Mouse (Mus musculus) cerebellum, adult 8-10 months (tissue): Measurements from ENCODE around the gene Trim9.

Experiments used
- DNase-seq: peaks from one replicate; pipeline ENCODE4 v3.0.0; 2022

Trim9 gene

GRCm38 (mm10) chr12:70325826-70326225 is 21.6 kb downstream of the Trim9 start:
- peak; percentile 54 for DNase-seq

DNA sequence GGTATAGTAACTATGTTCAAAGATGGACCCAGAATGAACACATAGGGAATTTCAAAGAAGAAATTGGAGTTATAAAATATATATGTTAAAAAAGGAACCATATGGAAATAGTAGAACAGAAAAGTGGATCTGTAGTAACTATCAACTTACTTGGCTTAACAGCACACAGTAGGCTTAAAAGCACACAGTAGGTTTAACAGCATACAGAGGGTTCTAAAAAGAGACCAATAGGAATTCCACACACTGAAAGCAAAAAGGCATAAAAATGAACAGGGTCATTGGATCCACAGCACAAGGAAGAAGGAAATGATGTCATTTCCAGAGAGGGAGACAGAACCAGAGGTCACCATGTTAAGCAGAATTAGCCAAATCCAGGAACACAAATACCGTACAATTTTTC is 24.6 kb downstream of the Trim9 start:
- no peak for DNase-seq

DNA sequence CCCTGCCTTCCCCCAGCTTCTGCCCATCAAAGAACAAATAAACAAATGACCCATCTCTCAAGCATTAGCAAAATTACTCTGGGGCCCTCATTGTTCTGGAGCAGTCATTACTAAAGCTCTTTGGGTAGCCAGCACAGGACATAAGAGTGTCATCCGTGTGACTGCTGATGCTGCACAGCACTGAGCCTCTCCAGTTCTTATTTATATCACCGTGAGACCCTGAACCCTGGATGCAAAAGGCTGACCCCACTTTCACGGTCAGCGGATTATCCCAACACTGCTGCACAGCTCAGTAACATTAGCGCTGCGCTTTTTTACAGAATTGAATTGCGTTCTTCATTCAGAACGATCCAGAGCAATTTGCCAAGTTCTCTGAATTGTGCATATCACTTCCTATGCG is 31.3 kb downstream of the Trim9 start:
- DNase-seq = no peak

DNA sequence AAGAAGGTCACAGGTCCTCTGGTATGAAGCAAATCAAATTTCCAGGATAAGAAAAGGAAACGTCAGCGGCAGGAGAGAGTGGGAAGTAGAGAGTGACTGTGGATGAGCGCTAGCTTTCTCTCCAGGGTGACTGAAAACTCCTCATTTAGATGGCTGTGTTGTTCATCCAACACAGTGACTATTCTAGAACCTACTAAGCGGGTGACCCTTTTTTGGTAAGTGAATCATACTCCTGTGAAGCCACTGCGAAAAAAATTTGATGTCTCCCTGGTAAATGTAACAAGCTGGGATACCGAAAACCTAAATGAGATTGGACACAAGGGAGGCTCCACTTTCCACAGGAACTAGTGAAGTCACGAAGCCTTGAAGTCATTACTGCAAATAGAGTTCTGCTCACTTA is 39.5 kb downstream of the Trim9 start:
- no peak for DNase-seq

DNA sequence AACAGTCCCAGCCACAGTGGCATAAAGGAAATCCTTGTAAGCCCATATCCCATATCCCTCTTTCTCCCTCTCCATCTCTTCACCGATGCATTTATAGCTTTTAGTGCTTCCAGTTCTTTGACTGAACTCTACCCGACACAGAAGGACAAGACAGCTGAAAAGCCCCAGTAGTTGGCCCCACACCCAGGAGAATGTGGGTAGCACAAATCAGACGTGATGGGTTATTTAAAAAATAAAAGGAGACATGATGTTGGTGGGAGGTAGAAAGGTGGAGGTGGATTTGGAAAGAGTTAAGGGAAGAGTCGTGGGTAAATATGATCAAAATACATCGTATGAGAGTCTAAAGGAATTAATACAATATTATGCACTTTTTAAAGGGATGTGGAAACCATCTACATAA is 40.4 kb downstream of the Trim9 start:
- DNase-seq = no peak

GRCm38 (mm10) chr12:70304014-70304413 is 43.4 kb downstream of the Trim9 start:
- DNase-seq = no peak

GRCm38 (mm10) chr12:70303525-70303924 is 43.9 kb downstream of the Trim9 start:
- no peak for DNase-seq

- DNase-seq = no peak
Observed at GRCm38 (mm10) chr12:70302022-70302720, 45.2 kb downstream of the Trim9 start.

DNA sequence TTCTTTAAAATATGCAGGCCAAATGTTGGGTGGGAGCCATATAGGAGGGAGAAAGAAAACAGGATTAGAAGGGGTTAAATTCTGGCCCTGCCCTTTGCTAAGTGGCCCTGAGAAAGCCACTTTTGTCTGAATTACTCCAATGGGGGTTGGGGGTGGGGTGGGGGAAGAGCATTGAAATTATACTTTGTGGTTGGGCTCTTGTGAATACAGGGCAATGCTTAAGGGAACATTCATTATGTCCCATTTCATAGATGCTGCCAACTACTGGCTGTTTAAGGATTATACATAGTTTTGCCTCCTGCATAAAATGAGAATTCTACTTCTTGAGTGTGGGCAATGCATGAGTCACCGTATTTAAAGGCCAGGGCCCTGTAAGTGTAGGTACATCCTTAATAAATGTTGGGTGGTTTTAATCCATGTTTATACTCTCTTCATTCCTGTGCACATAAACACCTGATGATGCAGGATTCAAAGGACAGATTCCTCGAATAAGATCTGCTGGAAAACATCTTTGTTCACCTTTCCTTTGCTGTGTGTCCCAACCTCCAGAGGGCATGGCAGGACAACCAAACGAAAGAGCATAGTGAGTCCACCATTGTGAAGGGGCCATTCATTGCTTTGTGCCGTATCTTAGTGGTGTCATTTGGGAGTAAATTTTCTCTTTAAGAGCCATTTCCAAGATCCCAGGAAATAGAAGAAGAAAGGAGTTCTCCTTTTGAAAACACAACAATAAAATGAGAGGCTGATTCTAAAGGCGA is 53.3 kb downstream of the Trim9 start:
- DNase-seq = no peak

DNA sequence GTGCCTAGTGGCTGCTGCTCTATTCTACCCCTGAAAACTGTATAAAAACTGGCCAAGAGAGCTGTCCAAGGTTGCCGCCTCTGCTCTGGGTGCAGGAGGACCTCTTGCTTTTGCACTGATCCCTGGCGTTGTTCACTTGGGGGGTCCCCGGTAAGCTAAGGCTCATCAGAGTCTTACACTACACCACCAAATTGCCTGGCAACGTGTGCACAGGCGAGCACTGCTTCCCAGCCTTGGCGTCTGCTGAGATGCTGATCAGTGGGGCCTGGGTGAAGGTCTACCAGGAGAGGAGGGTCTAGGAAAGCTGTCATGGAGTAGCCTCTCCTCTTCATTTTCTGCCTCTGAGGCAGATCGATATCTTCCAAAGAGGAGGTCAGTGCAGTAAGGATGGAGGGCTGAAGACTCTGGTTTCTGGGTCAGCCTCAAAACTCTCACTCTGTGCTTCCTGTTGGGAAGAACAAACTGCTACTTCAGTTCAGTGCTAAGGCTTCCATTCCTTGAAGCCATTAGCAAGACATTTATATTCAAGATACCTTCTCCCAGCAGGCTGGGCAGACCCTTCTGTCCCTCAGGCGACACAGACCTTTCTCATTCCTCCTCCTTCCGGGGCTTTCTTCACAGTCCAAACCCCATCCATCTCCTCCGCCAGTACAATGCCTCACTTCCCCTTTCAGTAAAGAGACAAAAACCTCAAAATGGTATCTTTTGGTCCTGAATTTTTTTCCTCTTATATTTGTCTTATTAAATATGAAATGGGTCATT is 54.1 kb downstream of the Trim9 start:
- no peak for DNase-seq

- DNase-seq = no peak
Observed at GRCm38 (mm10) chr12:70285521-70285920, 61.9 kb downstream of the Trim9 start.

- no peak for DNase-seq
Observed at GRCm38 (mm10) chr12:70284979-70285378, 62.4 kb downstream of the Trim9 start.

GRCm38 (mm10) chr12:70283116-70283731 is 64.2 kb downstream of the Trim9 start:
- DNase-seq = peak; percentile 18

DNA sequence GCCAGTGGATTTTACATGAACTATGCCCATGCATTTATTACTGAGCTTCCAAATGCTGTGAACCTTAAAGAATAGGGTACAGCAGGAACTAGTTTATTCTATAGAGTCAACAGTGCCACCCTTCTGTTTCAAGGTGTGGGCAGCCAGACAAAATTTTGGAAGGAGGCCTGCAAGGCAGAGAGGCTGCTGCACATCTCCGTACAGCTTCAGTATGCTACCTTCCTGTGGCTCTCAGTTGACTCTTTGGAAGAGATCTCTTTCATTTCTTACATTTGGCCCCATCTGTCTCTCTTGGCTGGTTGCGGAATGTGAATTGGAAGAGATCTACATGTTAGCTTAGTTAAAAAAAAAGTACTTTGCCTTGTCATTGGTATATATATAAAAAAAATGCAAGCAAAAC is 66.5 kb downstream of the Trim9 start:
- DNase-seq = no peak

GRCm38 (mm10) chr12:70280381-70280780 is 67.0 kb downstream of the Trim9 start:
- DNase-seq = no peak

DNA sequence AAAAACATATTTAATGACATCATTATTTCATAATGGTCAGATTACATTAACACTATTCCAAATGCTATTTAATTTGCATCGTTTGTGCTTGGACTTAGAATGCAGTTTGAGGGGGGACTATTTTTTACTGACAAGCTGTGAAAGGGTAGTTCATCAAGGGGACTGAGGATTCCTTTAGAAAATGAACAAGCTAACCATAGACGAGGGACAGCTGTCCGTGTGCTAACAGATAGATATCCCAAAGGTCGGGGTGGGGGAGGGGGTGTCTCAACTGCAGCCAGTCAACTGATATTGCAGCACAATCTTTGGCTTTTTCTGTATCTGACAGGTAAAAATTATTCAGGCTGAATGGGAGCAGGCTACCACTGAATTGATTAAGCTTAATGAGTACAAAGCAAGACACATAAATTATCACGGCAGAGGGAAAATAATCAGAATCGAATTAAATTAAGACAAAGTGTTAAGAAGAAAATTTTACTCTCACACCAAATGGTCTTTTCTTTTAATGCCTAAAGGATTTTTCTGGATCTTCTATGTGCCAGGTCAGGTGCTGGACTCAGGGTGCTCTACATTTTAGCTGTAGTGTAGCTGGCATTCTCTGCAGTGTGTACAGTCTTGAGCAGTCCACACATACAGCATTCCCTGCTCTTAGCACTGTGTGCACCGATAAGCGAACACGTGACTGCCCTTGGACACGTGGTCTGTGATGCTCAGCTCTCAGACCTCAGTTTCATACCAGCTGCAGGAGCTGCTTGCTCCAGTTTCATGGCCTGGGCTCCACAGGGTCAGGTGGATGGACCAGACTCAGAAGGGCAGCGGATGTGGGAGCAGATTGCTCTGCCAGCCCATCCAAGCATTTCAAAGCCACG is 70.1 kb downstream of the Trim9 start:
- DNase-seq = no peak

DNA sequence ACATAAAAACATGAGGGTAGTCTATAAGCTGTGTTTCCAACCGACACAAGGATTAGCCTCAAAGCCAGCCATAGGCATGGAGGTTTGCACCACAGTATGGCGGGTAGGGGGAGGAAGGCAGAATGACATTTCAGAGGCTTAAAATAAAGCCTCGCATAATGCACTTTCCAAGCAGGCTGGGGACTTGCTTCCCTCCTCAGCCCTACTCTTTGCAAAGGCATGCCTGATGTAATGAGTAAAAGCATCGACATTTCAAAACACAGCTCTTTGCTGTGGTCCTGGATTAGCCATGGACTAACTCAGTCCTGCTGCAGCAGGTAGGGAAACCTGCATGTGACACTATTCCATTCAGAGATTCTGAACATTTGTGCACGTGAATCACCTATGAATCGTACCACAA is 77.7 kb downstream of the Trim9 start:
- DNase-seq = no peak

- no peak for DNase-seq
Observed at GRCm38 (mm10) chr12:70267314-70267713, 80.1 kb downstream of the Trim9 start.

DNA sequence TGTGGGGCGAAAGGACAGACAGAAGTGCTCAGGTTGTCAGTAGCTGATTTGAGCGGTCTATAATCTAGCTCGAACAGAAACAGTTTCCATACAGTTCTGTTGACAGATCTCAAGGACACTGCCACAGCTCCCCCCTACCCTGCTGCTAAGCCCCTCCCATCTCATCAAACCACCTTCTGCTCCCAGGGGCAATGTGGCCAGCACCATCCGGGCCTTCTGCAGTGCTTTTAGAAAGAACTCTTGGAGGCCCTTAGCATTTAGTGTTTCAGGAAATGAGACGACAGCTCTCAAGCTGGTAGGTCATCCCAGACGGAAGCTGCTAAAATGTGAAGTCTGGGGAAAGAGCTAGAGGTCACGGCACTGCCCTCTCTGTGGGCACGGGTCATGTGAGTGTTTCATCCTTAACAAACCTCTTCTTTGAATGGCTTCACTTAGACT is 80.9 kb downstream of the Trim9 start:
- DNase-seq = no peak

GRCm38 (mm10) chr12:70263721-70264120 is 83.7 kb downstream of the Trim9 start:
- DNase-seq = no peak

DNA sequence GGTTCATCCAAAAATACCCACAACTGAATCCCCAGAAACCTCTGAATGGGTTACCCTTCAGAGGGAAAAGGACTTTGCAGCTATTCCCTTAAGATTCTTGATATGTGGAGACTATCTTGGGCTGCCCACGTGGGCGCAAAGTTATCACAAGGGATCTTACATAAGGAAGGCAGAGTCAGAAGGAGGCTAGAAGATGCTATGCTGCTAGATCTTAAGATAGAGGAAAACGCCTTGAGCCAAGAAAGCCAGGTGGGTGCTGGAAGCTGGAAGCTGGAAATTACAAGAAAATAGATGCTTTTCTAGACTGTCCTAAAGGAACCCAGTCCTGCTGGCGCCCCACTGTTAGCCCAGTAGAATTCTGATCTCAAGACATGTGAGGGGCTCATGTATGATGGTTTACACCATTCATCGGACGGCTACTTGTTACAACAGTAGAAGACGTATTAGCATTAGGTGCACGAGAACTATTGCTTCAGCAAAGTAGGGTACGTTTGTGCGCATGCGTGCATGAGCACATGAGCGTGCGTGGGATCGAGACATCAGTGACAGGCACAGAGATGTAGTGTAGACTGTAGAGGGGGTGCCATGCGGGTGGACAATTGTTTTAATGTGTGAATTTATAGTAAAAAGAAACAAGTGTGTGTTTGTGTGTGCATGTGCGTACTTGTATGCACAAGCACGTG is 85.0 kb downstream of the Trim9 start:
- DNase-seq = no peak
